ENCODE assay signal across 22 mouse cellular contexts in the genomic region with DNA sequence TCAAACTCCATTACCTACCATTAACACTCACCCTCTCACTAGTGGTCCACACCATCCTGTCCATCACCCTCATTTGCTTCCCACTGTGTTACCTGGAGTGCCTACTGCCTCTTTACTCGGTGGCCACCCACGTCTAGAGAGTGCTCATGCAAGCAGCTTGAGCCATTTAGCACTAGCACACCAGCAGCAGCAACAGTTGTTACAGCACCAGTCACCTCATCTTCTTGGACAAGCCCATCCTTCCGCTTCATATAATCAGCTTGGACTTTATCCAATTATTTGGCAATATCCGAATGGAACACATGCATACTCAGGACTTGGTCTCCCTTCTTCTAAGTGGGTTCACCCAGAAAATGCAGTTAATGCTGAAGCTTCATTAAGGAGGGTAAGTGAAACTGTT.
"Had no signal": no experiment of that assay in that cellular context is flagged by ENCODE, and none has a peak within 500 bp of the region (broad histone marks: within the 10 kb centered on the region; RNA-seq: fewer than 3 reads in every experiment).

No protein-coding gene starts in this region.

- H3K27ac ChIP-seq: limb, embryonic 12.5 days; limb, embryonic 15.5 days; liver, embryonic 13.5 days; midbrain, embryonic 10.5 days; midbrain, embryonic 13.5 days; neural tube, embryonic 13.5 days; stomach, postnatal 0 days had no signal

- H3K4me3 ChIP-seq: limb, embryonic 12.5 days; limb, embryonic 15.5 days; liver, embryonic 13.5 days; megakaryocyte, embryonic 14.5 days; midbrain, embryonic 10.5 days; midbrain, embryonic 13.5 days; myocyte; neural tube, embryonic 13.5 days had no signal

- H3K27me3 ChIP-seq: limb, embryonic 12.5 days; limb, embryonic 15.5 days; liver, embryonic 13.5 days; megakaryocyte, embryonic 14.5 days; midbrain, embryonic 13.5 days; neural tube, embryonic 13.5 days had no signal

- H3K4me2 ChIP-seq: limb, embryonic 12.5 days; limb, embryonic 15.5 days; liver, embryonic 13.5 days; midbrain, embryonic 13.5 days; neural tube, embryonic 13.5 days had no signal

- H3K9ac ChIP-seq: limb, embryonic 12.5 days; limb, embryonic 15.5 days; liver, embryonic 13.5 days; midbrain, embryonic 13.5 days; neural tube, embryonic 13.5 days had no signal

- ATAC-seq: midbrain, embryonic 13.5 days; midbrain, embryonic 16.5 days had no signal

- DNase-seq: kidney, adult 18-20 months; kidney, adult 9 months; kidney, postnatal 14 days; kidney, postnatal 4 days; left cerebral cortex, postnatal 4 days; liver, embryonic 13.5 days; lung, postnatal 14 days; right cerebral cortex, adult 18-20 months; right cerebral cortex, postnatal 14 days; right cerebral cortex, postnatal 4 days; thymus, adult 2 months; thymus, postnatal 14 days; thymus, postnatal 4 days had no signal

- H3K9me3 ChIP-seq: limb, embryonic 12.5 days; limb, embryonic 15.5 days; liver, embryonic 13.5 days; megakaryocyte, embryonic 14.5 days; midbrain, embryonic 10.5 days; midbrain, embryonic 13.5 days; neural tube, embryonic 13.5 days had no signal

- H3K4me1 ChIP-seq: limb, embryonic 12.5 days; liver, embryonic 13.5 days; midbrain, embryonic 10.5 days; midbrain, embryonic 13.5 days had no signal
